ENCODE assay signal across 8 mouse cellular contexts in the genomic region with DNA sequence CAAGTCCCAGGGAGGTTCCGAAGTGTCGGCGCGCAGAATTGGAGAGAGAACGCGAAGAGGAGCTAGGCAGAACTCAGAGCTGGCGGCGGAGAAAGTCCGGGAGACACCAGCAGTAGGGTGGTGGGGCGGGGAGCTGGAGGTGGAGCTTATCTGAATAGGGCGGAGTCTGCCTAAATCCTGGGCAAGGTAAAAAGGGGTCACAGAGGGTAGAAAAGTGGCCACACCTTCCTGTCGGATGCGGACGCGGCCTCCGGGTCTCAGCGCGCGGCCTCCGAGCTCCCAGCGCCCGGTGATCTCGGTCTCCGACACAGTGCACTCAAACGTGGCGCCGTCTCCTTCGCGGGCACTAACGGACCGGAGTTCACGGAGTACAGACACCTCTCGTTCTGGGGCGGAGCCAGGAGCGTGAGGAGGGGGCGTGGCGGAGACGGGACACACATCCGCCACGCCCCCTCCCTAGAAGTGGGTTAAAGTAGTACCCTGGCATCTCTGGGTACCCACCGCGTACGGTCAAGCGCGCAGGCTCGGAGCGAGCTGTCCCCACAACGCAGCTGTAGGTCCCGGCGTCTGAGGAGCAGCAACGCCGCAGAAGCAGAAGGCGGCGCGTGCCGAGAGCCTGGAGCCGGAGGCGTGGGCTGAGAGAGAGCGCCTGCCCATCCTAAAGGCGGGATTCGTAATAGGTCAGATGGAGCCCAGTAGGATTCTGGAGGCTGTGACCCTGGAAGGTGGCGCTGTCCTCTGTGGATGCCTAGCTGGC. TPM values are rescaled to one million over a fixed set of nuclear protein-coding genes. Genes with fewer than 3 reads are reported as not detected.
DNase-seq lines count a peak whose midpoint lies in the region; ATAC-seq and TF ChIP-seq lines count a peak whose summit lies in the region.

No protein-coding gene starts in this region.

- H3K36me3 ChIP-seq in hindbrain, embryonic 14.5 days (replicated peaks; ENCODE audit: control insufficient read depth, insufficient read depth) = peaks cover 54% of the 10 kb centered on the region

- intact Hi-C loops in left cerebral cortex, postnatal 25 days (cut with DNase I) = no loop called here

- ATAC-seq in hindbrain, embryonic 14.5 days (ENCODE audit: low FRiP score) = peak; percentile 56
- peak; percentile 67 for ATAC-seq in megakaryocyte progenitor cell, adult 5-6 weeks (replicated peaks; ENCODE audit: poor library complexity)
- ATAC-seq in erythroid progenitor cell, adult 5-6 weeks (replicated peaks; ENCODE audit: low FRiP score, poor library complexity, severe bottlenecking) = no peak

- TF ChIP-seq CTCF in embryonic fibroblast, embryonic 13.5 days (IDR thresholded peaks at IDR 0.05; ENCODE audit: borderline replicate concordance, insufficient read depth, low read length) = peak; percentile 4; the same call in 1 of the 2 replicates

- H3K4me1 ChIP-seq in embryonic fibroblast, embryonic 13.5 days (ENCODE audit: control insufficient read depth, insufficient read depth, low read length) = no peaks in the 10 kb centered on the region; the same call in 1 of the 2 replicates
- H3K4me1 ChIP-seq in hindbrain, embryonic 14.5 days (replicated peaks; ENCODE audit: control insufficient read depth, insufficient read depth, low read length) = peaks cover 10% of the 10 kb centered on the region

- TF ChIP-seq POLR2A in embryonic fibroblast, embryonic 13.5 days (IDR thresholded peaks at IDR 0.05; ENCODE audit: low read depth, low read length) = no peak

- H3K4me3 ChIP-seq in embryonic fibroblast, embryonic 13.5 days (ENCODE audit: insufficient read depth, low read length) = peak overlapping the region; percentile 51
- peak overlapping the region; percentile 43 for H3K4me3 ChIP-seq in hindbrain, embryonic 14.5 days (replicated peaks; ENCODE audit: low read length)

- peak overlapping the region; percentile 78 for H3K4me2 ChIP-seq in hindbrain, embryonic 14.5 days (replicated peaks)

- no peak overlapping the region for H3K27ac ChIP-seq in embryonic fibroblast, embryonic 13.5 days (ENCODE audit: insufficient read depth, low read length)
- H3K27ac ChIP-seq in hindbrain, embryonic 14.5 days = no peak overlapping the region

- H3K9me3 ChIP-seq in hindbrain, embryonic 14.5 days (ENCODE audit: control insufficient read depth, low read length) = no peaks in the 10 kb centered on the region

- DNase-seq in ES-CJ7 (ENCODE audit: low read depth, low spot score) = peak; percentile 93
- DNase-seq in adrenal gland, postnatal 36 days = peak; percentile 92
- peak; percentile 59 for DNase-seq in hindbrain, embryonic 14.5 days (ENCODE audit: low spot score)
- DNase-seq in left cerebral cortex, postnatal 25 days (ENCODE audit: low spot score in 2 of 2) = peak; percentile 65 to 66
- DNase-seq in right cerebral cortex, postnatal 36 days (ENCODE audit: low spot score in 2 of 2) = peak; percentile 56 to 58

- H3K9ac ChIP-seq in hindbrain, embryonic 14.5 days = peak overlapping the region; percentile 46

- WGBS in hindbrain, embryonic 14.5 days = under 1% methylated on average over 55 of the region's 62 CpGs

- peaks cover 61% of the 10 kb centered on the region for H3K27me3 ChIP-seq in hindbrain, embryonic 14.5 days (ENCODE audit: control insufficient read depth, insufficient read depth, low read length)

RNA-seq across cellular contexts. Expression of a gene that starts 8.3 kb away (rescaled TPM):
- total RNA-seq in adrenal gland, postnatal 36 days (2021) = 1 to 10 TPM; 2.6 to 4.1 TPM
- 0.70 and 1.2 TPM in 2 replicates for polyA plus RNA-seq in embryonic fibroblast, embryonic 13.5 days (2011; ENCODE audit: insufficient read length, low read depth, missing spikeins)
- polyA plus RNA-seq in hindbrain, embryonic 14.5 days (2014; fragmentation: Nextera tagmentation; extraction: Ambion mirVana) = 37.5 and 40.3 TPM in 2 replicates
- total RNA-seq in left cerebral cortex, postnatal 25 days (2021) = 100 to 1,000 TPM in 1 of 2 experiments, 10 to 100 TPM in 1; 92.9 to 111 TPM
- not detected in 2 replicates for total RNA-seq in megakaryocyte progenitor cell, adult 5-6 weeks (2015)
- total RNA-seq in megakaryocyte progenitor cell, adult 5-6 weeks (2017) = 2.9 TPM in 1 of 2 replicates, not detected in the other
- total RNA-seq in erythroid progenitor cell, adult 5-6 weeks (2015; ENCODE audit: low replicate concordance) = not detected in 2 replicates
- not detected in 2 replicates for total RNA-seq in erythroid progenitor cell, adult 5-6 weeks (2017; ENCODE audit: low replicate concordance)

RNA-seq across cellular contexts. Expression of a gene that starts 8.5 kb away (rescaled TPM):
- 10 to 100 TPM; 55.3 to 63.1 TPM for total RNA-seq in adrenal gland, postnatal 36 days (2021)
- 68.1 and 82.3 TPM in 2 replicates for polyA plus RNA-seq in embryonic fibroblast, embryonic 13.5 days (2011; ENCODE audit: insufficient read length, low read depth, missing spikeins)
- 49.2 and 55.0 TPM in 2 replicates for polyA plus RNA-seq in hindbrain, embryonic 14.5 days (2014; fragmentation: Nextera tagmentation; extraction: Ambion mirVana)
- total RNA-seq in left cerebral cortex, postnatal 25 days (2021) = 10 to 100 TPM; 82.1 to 82.4 TPM
- 0.27 and 0.83 TPM in 2 replicates for total RNA-seq in megakaryocyte progenitor cell, adult 5-6 weeks (2015)
- 0.57 and 2.0 TPM in 2 replicates for total RNA-seq in megakaryocyte progenitor cell, adult 5-6 weeks (2017)
- total RNA-seq in erythroid progenitor cell, adult 5-6 weeks (2015; ENCODE audit: low replicate concordance) = not detected in 2 replicates
- total RNA-seq in erythroid progenitor cell, adult 5-6 weeks (2017; ENCODE audit: low replicate concordance) = 0.77 TPM in 1 of 2 replicates, not detected in the other

RNA-seq across cellular contexts. Expression of a gene that starts 18.7 kb away (rescaled TPM):
- total RNA-seq in adrenal gland, postnatal 36 days (2021) = 10 to 100 TPM; 59.8 to 67.4 TPM
- polyA plus RNA-seq in embryonic fibroblast, embryonic 13.5 days (2011; ENCODE audit: insufficient read length, low read depth, missing spikeins) = 34.9 and 40.0 TPM in 2 replicates
- polyA plus RNA-seq in hindbrain, embryonic 14.5 days (2014; fragmentation: Nextera tagmentation; extraction: Ambion mirVana) = 22.6 and 25.9 TPM in 2 replicates
- 10 to 100 TPM; 28.6 to 29.0 TPM for total RNA-seq in left cerebral cortex, postnatal 25 days (2021)
- total RNA-seq in megakaryocyte progenitor cell, adult 5-6 weeks (2015) = 1.0 TPM in 1 of 2 replicates, not detected in the other
- total RNA-seq in megakaryocyte progenitor cell, adult 5-6 weeks (2017) = 0.30 TPM in 1 of 2 replicates, not detected in the other
- total RNA-seq in erythroid progenitor cell, adult 5-6 weeks (2015; ENCODE audit: low replicate concordance) = not detected in 2 replicates
- total RNA-seq in erythroid progenitor cell, adult 5-6 weeks (2017; ENCODE audit: low replicate concordance) = 0.64 TPM in 1 of 2 replicates, not detected in the other

RNA-seq across cellular contexts. Expression of a gene that starts 19.3 kb away (rescaled TPM):
- total RNA-seq in adrenal gland, postnatal 36 days (2021) = 10 to 100 TPM; 21.8 to 34.7 TPM
- 3.5 and 5.5 TPM in 2 replicates for polyA plus RNA-seq in embryonic fibroblast, embryonic 13.5 days (2011; ENCODE audit: insufficient read length, low read depth, missing spikeins)
- 9.7 and 9.9 TPM in 2 replicates for polyA plus RNA-seq in hindbrain, embryonic 14.5 days (2014; fragmentation: Nextera tagmentation; extraction: Ambion mirVana)
- total RNA-seq in left cerebral cortex, postnatal 25 days (2021) = 10 to 100 TPM; 23.2 to 26.9 TPM
- not detected in 2 replicates for total RNA-seq in megakaryocyte progenitor cell, adult 5-6 weeks (2015)
- total RNA-seq in megakaryocyte progenitor cell, adult 5-6 weeks (2017) = not detected in 2 replicates
- total RNA-seq in erythroid progenitor cell, adult 5-6 weeks (2015; ENCODE audit: low replicate concordance) = not detected in 2 replicates
- not detected in 2 replicates for total RNA-seq in erythroid progenitor cell, adult 5-6 weeks (2017; ENCODE audit: low replicate concordance)

RNA-seq across cellular contexts. Expression of a gene that starts 33.7 kb away (rescaled TPM):
- total RNA-seq in adrenal gland, postnatal 36 days (2021) = 10 to 100 TPM; 16.6 to 20.6 TPM
- polyA plus RNA-seq in embryonic fibroblast, embryonic 13.5 days (2011; ENCODE audit: insufficient read length, low read depth, missing spikeins) = 8.7 and 13.4 TPM in 2 replicates
- 14.0 and 17.9 TPM in 2 replicates for polyA plus RNA-seq in hindbrain, embryonic 14.5 days (2014; fragmentation: Nextera tagmentation; extraction: Ambion mirVana)
- 10 to 100 TPM; 35.3 to 36.7 TPM for total RNA-seq in left cerebral cortex, postnatal 25 days (2021)
- total RNA-seq in megakaryocyte progenitor cell, adult 5-6 weeks (2015) = 7.9 and 9.6 TPM in 2 replicates
- total RNA-seq in megakaryocyte progenitor cell, adult 5-6 weeks (2017) = 11.3 and 24.0 TPM in 2 replicates
- total RNA-seq in erythroid progenitor cell, adult 5-6 weeks (2015; ENCODE audit: low replicate concordance) = 2.5 and 6.5 TPM in 2 replicates
- 9.5 and 15.4 TPM in 2 replicates for total RNA-seq in erythroid progenitor cell, adult 5-6 weeks (2017; ENCODE audit: low replicate concordance)

Comparison
In these comparisons a context has a peak if more than half of its experiments do, and no peak if none do; other contexts are left out.
1. RNA of a gene that starts 8.3 kb away (total RNA-seq): 92.9 to 111 TPM in left cerebral cortex, postnatal 25 days; 2.6 to 4.1 TPM in adrenal gland, postnatal 36 days, 2.9 TPM in megakaryocyte progenitor cell, adult 5-6 weeks and not detected in erythroid progenitor cell, adult 5-6 weeks; every median in the first group is over 10 times any median in the second.
2. RNA of a gene that starts 8.5 kb away (total RNA-seq): 82.1 to 82.4 TPM in left cerebral cortex, postnatal 25 days and 55.3 to 63.1 TPM in adrenal gland, postnatal 36 days; 0.27 to 2.0 TPM in megakaryocyte progenitor cell, adult 5-6 weeks and 0.77 TPM in erythroid progenitor cell, adult 5-6 weeks; every median in the first group is over 10 times any median in the second.
3. RNA of a gene that starts 18.7 kb away (total RNA-seq): 59.8 to 67.4 TPM in adrenal gland, postnatal 36 days and 28.6 to 29.0 TPM in left cerebral cortex, postnatal 25 days; 0.30 to 1.0 TPM in megakaryocyte progenitor cell, adult 5-6 weeks and 0.64 TPM in erythroid progenitor cell, adult 5-6 weeks; every median in the first group is over 10 times any median in the second.
4. Peak in every context shown above with its lines, with median percentiles within 50 percentile points of each other: DNase-seq.